Mouse (Mus musculus) brain, embryonic 18.5 days (tissue): ENCODE results near the gene Ubash3a.

Experiments
- DNase-seq: peaks from one replicate; pipeline ENCODE4 v3.0.0-alpha.2; 2012; ENCODE audit warnings: low read depth, low spot score

Ubash3a gene

GRCm38 (mm10) chr17:31216068-31216955 lies 8.6 kb downstream of the Ubash3a start:
- no peak for DNase-seq

DNA sequence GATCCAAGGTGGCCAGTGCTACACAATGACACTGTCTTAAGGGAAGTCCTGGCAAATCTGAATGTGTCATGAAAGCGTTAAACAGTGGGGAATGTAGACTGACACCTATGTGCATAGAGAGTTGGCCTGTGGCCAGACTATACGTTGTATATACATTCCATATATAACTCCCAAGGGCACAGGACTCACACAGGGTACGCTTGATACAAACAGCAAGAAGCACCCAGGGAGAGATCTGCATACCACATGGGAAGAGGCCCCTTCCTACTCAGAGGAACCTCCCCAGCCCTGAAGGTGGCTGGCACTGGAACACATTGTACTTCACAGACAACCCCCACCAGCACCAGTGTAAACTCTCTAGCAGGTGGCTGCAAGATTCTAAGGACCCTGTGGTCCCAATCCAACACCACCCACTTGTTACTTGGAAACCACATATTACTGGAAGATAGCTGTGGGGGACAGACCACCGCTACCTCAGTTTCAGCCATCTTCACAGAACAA lies 15.2 kb downstream of the Ubash3a start:
- DNase-seq = no peak

DNA sequence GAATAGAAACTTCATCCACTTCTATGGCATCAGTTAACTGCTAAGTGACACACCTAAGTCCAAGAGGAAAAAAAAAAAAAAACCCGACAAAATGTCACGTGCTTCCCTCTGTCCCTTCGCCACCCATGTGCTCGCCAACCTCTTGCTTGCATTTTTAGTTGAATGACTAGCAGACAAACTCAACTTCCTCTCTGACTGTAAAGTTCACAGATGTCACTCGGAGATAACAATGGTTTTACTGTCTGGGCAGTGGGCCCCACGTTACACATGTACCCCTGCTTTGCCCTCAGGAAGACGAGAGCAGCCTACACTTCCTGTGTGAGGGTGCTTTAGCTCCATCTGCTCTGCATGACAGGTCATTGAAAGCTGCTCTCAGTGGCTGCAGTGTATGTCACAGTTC lies 16.2 kb downstream of the Ubash3a start:
- no peak for DNase-seq

DNA sequence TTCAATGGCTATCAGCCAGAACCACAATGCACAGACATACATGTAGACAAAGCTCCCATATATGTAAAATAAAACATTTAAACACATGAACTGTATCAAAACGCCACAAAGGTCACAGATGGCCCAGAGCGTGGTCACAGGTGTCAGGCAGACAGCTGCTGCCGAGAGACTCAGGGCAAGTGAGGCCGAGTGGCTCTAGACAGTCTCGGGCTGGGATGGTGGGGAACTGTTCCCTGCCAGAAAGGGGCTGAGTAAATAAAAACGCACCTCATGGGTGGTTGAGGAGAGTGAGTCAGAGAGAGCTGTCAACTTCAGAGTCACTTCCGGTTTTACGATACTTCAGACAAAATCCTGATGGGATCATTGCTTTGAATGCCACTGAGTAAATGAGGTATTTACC lies 16.9 kb downstream of the Ubash3a start:
- no peak for DNase-seq

DNA sequence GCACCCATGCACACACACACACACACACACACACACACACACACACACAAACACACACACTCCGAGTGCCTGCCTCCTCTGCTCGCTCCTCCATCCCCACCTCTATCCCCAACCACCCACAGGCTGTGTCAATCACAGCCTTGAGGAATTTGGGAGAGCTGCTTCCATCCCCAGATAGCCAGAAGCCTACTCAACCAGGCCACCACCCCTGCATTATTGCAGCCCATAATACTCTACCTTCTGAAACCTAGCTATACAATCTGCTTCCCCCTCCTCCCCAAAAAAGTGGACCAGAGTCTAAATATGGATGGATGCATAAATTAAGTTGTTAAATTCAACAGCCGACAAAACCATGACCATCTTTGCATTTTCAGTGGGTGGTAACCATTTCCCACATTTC lies 18.7 kb downstream of the Ubash3a start:
- DNase-seq = no peak

- no peak for DNase-seq
Measured at GRCm38 (mm10) chr17:31226931-31227330, 19.3 kb downstream of the Ubash3a start.

GRCm38 (mm10) chr17:31231780-31232179 lies 24.1 kb downstream of the Ubash3a start:
- DNase-seq = no peak

- no peak for DNase-seq
Measured at GRCm38 (mm10) chr17:31232251-31233010, 24.8 kb downstream of the Ubash3a start.

DNA sequence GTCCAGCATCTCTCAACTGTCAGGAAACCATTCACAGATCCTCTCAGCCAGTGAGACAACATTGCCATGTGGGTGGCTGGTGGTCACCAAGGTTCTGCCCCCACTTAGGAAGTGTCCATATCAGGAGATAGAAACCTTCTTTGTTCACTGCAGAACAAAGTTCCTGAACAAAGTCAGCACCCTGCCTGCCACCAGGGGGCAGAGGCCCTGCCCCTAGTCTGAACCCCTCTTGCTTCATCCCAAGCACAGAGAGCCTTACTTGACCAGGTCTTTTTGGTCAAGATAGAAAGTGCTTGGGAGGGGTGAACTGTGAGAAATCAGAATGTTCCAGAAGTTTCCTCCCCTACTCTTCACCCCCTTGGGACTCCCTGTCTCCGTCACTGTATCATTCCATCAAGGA lies 28.2 kb downstream of the Ubash3a start:
- no peak for DNase-seq

GRCm38 (mm10) chr17:31238234-31239020 lies 30.8 kb downstream of the Ubash3a start:
- no peak for DNase-seq

- no peak for DNase-seq
Measured at GRCm38 (mm10) chr17:31241156-31241555, 33.5 kb downstream of the Ubash3a start.

DNA sequence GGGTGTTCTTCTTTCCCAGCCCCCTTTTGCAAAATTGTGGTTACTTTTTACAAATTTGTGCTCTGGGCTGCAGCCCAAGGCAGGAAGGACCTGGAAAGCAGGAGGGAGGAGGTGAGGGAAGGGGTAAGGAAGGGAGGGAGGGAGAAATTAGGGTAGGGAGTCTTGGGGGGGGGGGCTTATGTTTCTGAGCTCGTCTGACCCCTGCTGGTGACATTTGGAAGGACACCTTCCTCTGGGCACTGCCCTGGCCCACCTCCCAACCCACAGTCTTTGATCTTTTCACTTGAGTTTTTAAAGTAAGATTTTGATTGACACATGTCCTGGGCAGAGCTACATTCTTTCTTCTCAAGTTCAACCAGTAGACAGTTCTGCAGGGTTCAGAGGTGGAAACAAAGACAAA lies 35.1 kb downstream of the Ubash3a start:
- no peak for DNase-seq

GRCm38 (mm10) chr17:31245321-31245720 lies 37.6 kb downstream of the Ubash3a start:
- DNase-seq = no peak

GRCm38 (mm10) chr17:31247144-31247543 lies 39.5 kb downstream of the Ubash3a start:
- no peak for DNase-seq

DNA sequence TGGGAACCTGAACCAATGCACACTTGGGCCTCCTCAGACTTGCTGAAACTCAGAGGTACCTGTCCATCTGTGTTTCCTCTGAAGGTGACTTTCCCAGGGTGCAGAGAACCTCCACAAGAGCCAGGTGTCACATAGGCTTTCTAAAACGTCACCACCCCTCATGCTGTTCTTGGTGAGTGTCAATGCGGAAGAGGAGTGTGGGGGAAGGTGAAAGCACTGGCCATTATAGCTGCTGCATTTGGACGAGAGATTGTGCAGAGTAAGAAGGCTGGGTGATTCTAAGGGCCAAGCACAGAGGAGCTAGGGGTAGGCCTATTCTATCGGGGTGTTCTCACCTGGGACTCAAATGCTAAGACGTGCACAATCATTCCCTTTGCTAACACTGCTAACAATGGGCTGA lies 46.3 kb downstream of the Ubash3a start:
- DNase-seq = no peak

DNA sequence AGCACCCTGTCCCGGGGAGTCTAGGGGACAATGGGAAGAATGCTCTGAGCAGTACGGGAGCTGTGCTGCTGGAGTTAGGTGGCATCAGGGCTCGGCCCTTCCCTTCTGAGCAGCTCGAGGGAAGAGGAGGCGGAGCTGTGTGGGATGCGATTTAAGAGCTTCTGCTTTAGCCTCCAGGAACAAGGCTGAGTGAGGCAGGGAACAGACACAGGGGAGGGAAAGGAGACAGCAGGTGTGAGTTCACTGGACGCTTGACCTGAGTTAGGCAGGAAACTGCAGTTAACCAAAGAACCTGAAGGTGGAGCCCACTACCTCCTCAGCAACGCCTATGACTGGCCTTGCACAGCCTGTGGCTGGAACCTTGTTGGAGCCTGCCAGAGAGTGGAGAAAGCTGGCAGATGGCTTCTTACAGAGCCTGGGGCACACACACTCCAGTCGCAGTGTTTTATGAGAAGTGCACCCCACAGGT lies 46.8 kb downstream of the Ubash3a start:
- no peak for DNase-seq

DNA sequence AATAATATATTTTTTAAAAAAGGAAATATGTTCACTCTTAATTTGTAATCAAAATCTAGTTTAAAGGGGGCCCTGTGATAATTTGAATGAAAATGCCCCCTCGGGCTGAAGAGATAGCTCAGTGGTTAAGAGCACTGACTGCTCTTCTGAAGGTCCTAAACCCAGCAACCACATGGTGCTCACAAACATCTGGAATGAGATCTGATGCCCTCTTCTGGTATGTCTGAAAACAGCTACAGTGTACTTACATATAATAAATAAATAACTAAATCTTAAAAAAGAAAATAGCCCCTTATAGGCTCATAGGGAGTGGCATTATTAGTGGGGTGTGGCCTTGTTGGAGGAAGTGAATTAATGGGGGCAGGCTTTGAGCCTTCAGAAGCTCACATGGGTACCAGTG lies 49.5 kb downstream of the Ubash3a start:
- DNase-seq = no peak

GRCm38 (mm10) chr17:31257898-31258297 lies 50.2 kb downstream of the Ubash3a start:
- no peak for DNase-seq

DNA sequence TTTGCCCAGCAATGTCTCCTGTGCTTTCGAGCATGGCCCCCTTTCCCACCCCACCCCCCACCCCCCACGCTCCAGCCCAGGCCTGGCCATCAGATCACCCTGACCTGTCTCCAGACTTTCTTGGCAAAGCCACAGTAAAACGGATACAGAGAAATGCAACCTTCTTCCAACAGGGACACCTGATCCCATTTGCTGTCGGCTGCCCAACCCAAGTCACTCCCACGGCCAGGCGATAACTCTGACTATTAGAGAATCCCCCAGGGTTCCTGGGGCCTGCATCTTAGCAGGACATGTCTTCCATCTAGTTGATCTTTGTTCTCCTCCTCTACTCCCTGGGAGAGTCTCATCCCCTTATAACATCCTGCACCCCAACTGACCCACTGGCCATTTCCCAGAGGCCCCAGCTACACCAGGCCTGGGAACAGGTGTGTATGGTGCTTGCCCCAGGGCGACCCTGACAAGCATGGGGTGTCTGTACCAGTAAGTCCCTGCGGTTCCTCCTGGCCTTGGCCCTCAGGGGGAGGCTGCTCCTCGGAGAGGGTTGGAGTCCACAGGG lies 50.7 kb downstream of the Ubash3a start:
- DNase-seq = no peak

DNA sequence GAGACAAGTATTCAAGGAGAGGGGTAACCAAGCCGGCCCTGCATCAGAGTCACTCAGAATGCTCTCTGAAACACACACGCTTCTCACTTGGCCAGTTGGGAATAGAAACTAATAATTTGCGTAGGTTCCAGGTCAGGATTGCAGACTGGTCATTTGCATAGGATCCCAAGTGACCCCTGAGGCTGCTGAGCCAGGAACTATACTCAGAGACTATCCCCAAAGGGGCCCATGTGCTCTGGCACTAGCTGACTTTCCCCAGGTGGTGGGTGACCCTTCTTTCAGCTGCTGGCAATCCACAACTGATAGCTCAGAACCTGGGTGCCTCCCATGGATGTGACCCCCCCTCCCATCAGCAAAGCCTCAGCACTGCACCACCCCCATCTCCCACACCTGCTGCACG lies 51.5 kb downstream of the Ubash3a start:
- DNase-seq = no peak

- DNase-seq = no peak
Measured at GRCm38 (mm10) chr17:31259825-31260224, 52.2 kb downstream of the Ubash3a start.
